Mouse (Mus musculus) lung, postnatal 25 days (tissue): Measurements from ENCODE around the gene Tjap1.

ENCODE experiments used
- DNase-seq: peaks from one replicate; pipeline ENCODE4 v3.0.0; 2022; ENCODE audit warnings: low spot score

Tjap1 gene

DNA sequence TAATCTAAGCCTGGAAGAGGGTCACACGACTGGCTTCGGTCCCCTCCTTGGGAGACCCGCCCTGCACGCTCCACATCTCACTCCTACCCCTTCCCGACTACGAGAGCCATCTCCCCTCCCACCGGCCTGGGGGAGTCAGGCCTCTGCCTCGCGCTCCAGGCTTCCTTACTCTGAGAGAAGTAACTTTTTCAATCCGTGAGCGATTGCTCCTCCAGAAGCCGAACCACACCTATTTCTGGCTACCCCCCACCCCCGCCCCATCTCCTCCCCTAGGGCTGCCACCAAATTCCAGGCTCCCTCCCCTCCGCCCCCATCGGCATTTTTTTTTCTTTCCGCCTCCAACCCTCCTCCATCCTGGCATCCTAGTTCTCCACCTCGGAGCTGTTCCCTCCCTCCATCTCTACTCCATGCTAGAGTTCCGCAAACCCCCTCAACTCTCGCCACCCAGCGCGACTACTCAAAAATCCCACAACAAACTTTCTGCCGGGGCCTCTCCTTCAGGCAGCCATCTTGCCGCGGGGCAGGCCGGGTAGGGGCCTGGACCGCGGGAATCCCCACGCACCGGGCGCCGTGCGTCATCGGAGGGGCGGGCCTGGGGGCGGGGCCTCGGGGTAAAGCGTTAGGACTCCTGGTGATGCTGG, at the start of gene Tjap1:
Gene Tjap1 (minus strand): TSS at position 544 of the 641 bp plus-strand sequence.
- DNase-seq = peak; percentile 80

DNA sequence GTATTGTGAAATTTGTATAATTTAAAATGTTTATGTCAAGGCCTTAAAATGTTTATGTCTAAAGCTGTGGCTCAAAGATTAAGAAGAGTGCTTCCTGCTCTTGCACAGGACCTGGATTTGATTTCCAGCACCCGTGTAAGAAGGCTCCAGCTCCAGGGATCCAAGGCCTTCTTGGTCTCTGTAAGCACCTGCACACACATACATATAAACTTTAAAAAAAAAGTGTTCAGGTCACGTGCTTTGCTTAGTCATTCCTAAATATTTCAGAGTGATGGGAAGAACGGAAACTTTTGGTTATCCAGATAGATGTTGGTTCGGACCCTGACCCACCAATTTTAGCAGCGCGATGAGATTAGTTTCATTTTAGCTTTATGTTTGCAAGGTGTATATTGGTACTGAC, 45.9 kb upstream of the Tjap1 start:
- DNase-seq = no peak

DNA sequence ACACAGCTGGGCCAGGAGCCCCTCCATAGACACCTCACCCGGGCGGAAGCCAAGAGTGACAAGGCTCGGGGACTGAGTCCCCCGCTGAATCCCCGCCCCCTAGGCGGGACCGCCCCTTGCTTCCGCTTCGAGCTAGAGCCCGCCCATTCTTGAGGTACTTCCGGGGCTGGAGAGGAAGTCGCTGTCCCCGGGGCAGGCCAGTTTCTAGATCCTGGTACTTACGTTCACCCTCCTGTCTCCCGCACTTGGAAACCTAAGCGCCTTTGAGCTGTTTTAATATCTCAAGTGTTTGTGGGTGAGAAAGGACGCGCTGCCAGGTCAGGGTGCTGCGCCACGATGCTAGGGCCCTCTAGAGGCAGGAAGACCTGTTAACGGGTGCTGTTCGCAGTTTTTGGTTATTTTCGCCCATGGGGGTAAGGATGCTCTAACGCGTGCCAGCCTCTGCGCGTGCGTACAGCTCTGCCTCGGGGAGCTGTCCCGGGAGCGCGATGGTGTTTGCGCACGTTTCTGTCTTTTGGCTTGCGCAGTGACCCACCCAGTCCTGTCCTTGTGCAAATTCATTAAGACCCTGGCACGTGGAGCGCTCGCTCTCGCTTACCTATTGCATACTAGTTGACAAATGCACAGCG, 45.2 kb upstream of the Tjap1 start, which contains the start of gene Abcc10:
Gene Abcc10 (minus strand): TSS at position 447 of the 629 bp plus-strand sequence.
- DNase-seq = peak; percentile 97

DNA sequence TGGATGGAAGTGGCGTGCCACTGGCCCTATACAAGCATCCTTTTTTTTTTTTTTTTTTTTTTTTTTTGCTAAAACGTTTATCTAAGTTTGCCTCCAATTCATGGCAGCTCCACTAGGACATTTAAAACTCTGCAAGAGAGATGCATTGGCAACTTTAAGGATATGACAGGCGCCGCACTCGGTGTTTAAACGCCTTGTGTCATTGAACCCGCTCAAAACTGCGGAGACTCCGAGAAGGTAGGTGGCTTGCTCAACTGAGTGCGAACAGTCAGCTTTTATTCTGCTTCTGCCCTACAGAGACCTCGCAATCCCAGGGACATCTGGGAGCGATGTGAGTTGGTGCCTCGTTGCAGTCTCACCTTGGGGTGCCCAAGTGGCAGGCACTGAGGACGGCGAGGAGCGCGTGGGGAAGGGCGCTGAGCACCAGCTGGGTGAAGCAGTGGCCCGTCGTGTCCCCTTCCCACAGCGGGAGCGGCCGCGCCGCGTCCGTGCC, 44.6 kb upstream of the Tjap1 start:
- no peak for DNase-seq

DNA sequence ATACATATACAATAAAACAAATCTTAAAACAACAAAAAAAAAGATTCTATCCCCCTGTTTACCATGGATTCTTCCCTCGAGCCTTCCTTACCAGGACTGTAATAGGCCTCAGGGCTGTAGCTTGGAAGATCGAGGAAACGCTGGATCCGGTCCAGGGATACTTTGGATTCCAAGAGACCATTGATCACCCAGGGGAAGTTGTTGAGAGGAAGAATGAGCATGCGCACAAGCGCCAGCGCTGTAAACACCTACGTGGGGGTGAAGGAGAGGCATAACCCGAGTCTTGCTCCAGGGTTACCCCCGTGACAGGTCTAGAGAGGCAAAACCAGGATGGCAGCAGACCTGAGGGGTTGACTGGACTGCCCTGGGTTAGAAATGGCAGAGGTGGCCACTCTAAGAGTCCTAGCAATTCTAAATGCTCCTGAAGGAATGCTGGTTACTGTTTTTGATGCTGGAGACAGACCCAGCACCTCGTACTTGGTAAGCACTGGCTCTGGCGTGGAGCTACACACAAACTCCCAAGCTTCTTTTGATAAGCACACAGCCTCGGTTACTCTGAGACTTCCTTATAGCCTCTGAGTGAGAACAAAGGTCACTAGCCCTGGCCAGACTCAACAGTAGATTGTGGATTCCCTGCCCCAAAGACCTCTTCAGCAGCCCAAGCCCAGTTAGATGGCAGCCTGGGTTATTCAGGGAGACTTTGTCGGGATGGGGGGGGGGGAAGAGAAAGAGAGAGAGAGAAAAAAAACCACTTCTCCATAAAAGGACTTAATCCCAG, 39.4 kb upstream of the Tjap1 start:
- no peak for DNase-seq

DNA sequence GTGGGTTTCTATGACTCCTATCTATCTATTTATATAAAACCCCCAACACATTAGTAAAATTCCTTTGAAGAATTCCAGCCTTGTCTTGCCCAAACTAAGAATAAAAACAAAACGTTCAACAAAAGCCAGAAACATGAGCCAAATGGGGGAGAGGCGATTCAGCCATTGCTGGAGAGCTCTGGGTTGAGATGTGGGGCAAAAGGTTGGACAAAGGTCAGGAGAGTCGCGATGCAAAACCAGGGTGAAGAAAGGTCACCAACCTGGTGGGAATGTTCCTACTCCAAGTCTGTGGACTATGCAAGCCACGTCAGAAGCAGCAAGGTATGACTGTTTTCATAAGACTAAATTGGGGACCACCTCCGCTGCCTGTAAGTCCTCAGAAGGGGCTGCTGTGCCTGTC, 37.7 kb upstream of the Tjap1 start:
- no peak for DNase-seq

DNA sequence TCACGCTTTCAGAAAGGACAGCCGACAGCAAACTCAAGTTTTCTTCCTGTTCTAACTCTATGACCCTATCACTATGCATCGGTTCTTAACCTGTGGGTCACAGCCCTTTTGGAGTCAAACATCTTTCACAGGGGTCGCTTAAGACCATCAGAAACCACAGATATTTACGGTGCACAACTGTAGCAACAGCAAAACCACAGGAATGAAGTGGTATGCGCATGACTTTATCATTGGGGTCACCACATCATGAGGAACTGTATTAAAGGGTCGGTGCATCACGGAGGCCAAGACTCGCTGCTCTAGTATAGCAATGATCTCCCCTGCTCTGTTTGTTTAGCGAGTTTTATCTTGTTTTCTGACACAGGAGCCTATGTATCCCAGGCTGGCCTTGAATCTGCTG, 33.0 kb upstream of the Tjap1 start:
- DNase-seq = no peak

DNA sequence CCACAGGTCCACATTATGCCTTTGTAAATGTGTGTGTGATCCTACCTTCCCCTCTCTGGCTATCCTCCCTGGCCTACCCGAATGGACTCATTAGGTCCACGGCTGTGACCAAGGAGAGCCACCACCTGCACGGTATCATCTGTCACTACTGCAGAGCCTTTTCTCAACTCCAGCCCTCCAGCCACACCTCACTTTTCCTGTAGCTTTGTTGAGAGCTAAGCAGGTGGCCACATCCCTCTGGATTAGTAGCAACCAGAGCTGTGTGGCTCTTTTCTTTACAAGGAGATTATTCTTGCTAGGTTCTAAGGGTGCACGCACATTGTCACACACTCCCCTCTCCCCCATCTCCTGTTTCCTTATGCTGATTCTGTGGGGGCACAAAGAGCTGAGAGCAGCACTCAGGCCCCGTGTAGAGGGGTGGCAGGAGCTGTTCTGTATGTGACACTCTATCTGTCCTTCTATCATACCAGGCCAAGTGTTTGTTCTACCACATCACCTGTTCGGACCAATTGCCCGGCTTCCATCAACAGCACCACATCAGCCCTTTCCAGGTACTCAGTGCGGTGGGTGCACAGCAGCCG, 30.4 kb upstream of the Tjap1 start:
- DNase-seq = no peak

DNA sequence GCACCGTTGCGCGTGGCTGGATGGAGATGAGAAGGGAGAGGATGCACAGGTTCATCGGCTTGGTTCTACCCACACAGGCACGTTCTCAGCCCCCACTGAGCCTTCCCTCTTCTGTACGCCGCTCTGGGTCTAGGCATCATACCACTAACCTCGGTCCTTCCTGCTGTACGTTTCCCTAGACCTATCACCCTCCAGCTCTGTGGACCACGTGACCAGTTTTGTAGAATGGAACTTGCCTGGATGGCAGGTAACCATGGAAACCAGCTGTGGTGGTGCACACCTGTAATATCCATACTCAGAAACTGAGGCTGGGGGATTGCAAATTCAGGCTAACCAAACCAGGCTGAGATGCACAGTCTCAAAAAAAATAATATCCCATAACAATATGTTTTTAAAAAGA, 27.7 kb upstream of the Tjap1 start:
- DNase-seq = no peak

DNA sequence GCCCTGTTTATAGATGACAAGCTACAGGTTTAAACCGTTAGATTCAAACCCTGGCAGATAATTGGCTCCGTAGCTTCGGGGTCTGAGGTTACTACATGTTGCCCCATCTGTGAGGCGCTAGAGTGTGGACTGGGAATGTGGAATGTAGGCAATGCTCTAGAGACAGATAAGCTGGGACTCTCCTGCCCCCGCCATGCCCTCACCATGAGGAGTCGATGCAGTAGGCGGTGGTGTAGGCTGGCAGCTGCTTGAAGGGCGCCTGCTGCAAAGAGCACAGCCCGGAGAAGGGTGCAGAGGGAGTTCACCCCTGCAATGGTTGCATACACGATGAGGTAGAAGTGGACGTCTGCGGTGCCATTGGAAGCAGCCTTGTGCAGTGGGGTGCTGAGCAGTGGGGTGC, 27.0 kb upstream of the Tjap1 start:
- DNase-seq = no peak

DNA sequence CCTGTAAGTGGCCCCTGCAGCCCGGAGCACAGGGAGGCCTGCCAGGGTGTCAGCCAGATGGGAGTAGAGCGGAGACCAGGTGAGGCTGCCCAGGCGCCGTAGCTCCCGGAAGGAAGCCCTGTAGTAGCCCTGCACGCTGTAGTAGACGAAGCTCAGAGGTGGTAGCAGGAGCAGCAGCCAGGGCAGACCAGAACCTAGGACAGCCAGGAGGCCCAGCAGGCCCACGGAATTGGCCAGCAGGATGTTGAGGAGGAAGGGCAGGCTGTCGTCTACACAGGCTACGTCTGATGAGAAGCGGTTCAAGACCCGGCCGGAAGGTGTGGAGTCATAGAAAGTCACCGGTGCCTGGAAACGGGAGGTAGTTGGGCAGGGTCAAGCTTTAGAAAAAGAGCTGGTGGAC, 24.1 kb upstream of the Tjap1 start:
- DNase-seq = no peak

DNA sequence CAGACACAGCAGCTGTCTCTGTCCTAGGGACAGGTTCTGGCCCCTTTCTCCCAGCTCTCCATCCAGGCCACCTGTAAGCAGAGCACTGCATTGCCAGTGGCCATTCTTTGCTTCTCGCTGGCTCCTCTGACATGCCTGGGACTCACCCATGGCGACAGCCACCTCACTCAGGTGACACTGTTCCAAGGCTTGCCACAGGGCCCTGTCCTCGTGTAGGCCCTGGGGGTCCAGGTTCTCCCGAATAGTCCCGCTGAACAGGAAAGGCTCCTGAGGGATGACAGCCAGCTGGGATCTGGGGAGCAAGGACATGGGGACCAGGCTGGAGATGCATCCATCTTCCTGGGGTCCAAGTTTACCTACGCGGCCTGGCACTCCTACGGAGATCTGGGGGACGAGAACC, 21.4 kb upstream of the Tjap1 start:
- no peak for DNase-seq

DNA sequence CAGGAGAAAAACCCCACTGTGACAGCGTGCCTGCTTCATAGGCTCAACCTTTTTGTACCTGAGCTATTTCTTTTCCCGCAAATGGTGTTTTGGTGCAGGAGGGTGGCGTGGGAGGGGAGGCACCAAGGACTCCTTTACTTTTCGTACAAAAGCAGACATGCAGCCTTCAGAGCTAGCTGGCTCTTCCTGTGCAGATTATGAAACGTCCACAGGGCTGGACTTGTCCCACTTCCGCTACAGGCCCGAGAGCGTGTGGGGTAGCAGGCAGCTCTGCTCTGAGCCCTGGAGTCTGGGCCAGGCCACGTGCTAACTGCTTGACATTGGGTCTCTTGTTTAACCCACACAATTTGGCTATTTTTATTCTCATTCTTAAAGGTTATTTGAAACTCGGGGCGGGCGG, 19.1 kb upstream of the Tjap1 start:
- DNase-seq = no peak

DNA sequence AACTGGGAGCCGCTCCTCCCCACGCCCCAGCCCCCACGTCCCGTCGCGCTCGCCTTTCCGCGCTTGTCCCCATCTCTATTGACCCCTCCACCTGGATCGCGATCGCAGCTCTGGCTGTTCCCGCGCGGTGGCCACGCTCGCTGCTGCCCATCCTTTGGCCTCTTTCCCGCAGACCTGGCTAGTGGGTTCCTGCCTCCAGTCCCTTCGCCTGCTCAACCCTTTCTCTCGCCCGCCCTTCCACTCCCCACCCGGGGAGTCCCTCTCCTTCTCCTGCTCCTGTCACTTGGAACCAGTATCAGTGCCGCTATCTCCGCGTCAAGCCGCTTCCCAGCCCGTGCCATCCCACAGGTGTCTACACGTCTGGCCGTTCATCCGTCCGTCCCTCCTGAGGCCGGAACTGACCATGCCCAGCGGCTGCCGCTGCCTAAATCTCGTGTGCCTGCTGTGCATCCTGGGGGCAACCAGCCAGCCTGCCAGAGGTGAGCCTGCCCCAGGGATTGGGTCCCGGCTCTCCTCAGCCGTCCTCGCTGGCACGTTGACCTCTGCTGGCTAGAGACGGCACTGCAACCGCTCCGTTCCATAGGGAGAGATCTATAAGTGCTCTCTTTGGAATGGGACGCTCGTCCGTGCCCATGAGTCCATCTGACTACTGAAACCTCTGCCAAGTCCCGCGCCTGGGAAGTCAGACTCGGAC, 15.5 kb upstream of the Tjap1 start:
- DNase-seq = peak; percentile 82

DNA sequence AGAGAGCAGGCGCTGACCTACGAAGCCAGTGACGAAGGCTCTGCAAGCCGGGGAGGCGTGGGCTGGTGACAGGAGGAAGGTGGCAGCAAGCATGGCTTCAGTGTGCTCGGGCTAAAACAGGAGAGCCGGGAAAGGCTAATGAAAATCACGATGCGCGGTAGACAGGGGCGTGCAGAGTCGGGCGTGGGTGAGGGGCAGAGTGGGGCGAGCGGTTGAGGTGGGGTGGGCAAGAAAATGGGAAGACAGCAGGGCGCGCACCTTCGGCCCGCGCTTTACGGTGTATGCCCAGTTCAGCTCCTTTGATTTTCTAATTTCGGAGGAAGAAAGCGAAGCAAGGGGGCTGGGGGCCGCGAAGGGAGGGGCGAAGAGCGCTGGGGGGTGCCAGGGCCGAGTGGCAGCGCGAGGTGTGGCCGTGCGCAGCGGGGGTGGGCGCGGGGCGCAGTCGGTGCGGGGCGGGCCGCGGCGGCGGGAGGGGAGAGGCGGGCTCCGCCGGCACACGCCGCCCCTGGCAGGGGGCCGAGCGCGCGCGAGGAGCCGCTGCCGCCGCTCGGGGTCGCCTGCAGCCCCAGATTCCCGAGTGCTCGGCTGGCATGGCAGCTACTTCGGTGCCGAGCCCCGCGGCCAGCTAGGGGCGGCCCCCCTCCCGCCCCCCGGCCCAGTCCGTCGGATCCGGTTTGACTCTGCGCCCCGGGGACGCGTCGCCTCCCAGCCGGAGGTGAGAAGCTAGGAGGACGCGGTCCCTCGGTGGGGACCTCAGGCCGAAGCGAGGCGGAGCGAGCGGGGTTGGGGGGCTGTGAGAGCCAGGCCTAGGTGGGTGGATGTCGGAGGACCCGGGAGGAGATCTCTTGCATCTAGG, 14.8 kb upstream of the Tjap1 start, which contains the start of gene Dlk2:
Gene Dlk2 (plus strand): TSS at position 58 of the 856 bp plus-strand sequence.
- no peak for DNase-seq

DNA sequence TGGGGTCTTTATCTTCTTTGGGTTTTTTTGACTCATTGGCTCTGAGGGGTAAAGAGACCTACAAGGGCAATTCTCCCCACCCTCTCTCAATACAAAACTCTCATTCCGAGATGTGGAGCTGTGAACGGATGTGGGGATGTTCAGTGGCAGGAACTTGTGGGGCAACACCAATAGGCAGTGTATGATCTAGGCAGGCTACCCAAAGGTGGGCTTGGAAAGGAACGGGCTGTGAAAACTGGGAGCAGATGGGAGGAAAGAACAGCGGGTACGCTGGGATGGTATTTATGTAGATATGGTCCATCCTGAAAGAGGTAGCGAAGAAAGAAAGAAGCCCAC, 14.2 kb upstream of the Tjap1 start:
- DNase-seq = no peak

DNA sequence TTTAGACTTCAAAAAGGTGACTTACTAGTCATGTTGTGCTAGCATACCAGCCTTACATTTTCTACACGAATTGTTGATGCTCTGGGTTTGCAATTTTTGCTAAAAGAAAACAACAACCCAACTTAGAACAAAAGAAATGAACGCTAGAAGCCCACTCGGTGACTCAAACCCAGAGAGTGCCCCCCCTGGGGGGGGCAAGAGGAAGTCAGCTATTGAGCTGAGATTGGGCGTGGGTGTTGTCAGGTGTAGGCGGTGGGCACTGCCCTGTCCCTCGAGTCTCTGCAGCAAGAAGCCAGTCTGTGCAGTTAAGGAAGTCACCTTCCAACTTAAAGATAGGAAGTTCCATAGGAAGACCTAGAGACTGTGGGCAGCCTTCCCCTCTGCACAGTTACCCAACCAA, 13.8 kb upstream of the Tjap1 start:
- DNase-seq = no peak

DNA sequence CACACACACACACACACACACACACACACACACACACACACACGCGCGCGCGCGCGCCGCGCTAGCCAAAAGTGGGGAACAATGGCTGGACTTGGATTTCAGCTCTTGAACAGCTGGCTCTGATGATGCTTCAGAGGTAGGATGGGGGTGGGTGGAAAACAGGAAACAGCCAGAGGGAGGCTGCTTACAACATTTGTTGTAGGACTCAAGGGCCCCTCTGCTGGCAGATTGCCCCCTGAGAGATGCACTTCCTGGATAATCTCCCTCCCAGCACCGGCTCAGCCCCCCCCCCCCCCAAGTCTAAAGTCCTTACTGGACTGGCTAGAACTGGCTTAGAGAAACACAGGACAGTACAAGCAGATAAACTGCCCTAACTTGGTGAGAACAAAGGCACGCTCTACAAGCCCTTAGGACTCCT, 4.9 kb upstream of the Tjap1 start:
- DNase-seq = peak; percentile 23

DNA sequence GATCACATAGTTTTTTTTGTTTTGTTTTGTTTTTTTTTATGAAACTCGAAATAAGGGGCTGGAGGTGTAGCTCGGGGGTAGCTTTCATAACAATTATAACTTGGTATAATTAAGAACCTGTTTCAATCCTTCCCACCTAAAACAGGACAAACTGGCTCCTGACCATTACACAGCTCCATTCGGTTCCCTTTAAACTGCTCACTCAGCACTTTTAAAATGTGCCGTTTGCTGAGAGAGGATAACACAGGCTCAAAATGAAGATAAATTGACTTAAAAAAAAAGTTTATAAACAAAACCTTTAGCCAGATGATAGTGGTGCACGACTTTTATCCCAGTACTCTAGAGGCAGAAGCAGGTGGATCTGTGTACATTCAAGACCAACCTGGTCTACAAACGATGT, 2.6 kb upstream of the Tjap1 start:
- no peak for DNase-seq

DNA sequence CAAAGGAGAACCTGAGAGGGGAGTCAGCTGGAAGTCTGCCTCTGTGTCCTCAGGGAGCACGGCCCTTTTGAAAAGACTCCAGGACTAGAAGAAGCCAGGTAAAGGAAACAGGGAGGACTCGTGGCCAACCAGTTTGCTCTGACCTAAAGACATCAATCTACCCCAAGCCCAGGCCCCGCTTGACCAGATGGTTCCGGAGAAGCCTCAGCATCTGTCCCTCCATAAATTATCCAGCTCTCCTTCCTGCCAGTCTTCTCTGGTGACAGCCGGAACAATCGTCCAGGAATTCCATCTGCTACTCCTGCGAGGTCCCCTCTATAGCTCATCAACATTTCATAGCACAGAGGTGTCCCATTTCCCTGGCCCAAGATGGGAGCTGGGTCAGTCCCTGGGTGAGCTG, 1.8 kb upstream of the Tjap1 start:
- no peak for DNase-seq

DNA sequence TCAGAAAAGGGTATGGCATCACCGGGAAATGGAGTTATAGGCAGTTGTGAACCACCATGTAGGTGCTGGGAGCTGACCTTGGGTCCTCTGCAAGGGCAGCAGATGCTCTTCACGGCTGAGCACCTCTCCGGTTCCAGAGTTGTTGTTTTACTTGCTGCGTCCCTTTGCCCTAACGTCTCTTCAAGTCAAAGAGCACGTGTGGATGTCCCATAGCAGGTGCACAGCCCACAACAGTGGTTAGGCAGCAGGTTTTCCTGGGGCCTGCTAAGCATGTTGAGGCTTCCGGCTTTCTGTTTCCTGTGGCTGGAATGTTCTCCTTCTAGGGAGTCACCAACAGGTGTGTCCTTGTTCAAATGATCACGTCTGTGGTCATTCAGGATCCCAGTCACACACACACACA, 1.1 kb upstream of the Tjap1 start:
- no peak for DNase-seq
